Mouse (Mus musculus) c-Kit-positive CD71-negative TER-119-negative erythroid progenitor cells, embryonic 14.5 days (primary cell): ENCODE measurements around the gene Paf1.

Source experiments
- DNase-seq: peaks from one replicate; pipeline ENCODE4 v3.0.0-alpha.2; 2013; ENCODE audit warnings: low read depth

The Paf1 gene

GRCm38 (mm10) chr7:28436932-28437570 lies 44.3 kb downstream of the Paf1 start, which contains the start of gene Gmfg:
TSS of gene Gmfg (plus strand) at chr7:28437447.
- DNase-seq: peak; percentile 82

DNA sequence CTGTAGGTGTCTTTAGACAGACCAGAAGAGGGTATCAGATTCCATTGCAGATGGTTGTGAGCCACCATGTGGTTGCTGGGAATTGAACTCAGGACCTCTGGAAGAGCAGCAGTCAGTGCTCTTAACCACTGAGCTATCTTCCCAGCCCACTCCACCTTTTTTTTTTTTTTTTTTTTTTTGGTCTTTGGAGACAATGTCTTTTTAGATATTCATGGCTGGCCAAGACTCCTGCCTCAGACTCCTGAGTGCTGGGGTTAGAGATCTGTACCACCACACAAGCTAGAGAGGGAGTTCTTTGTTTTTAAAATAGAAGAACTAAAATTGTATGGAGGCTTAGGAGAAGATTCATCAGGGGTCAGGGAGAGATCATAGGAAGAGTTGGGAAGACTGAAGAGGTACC lies 45.2 kb downstream of the Paf1 start:
- no peak for DNase-seq

DNA sequence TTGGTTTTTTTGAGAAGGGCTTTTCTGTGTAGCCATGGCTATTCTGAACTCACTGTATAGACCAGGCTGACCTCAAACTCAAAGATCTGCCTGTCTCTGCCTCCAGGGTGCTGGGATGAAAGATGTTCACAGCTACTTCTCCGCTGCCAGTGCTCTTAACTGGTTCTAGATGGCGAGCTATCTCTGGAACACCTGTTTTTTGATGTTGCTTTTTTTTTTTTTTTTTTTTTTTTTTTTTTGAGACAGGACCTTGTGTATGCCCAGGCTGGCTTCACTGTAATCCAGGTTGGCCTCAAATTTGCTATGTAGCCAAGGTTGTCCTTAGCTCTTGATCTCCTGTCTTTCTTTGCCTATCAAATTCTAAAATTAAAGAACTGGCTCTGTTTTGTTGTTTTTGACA lies 46.0 kb downstream of the Paf1 start:
- DNase-seq: no peak

GRCm38 (mm10) chr7:28440739-28441138 lies 48.0 kb downstream of the Paf1 start:
- peak; percentile 64 for DNase-seq

GRCm38 (mm10) chr7:28441776-28442485 lies 49.2 kb downstream of the Paf1 start:
- no peak for DNase-seq

- peak; percentile 49 for DNase-seq
Observed at GRCm38 (mm10) chr7:28442688-28443087, 49.9 kb downstream of the Paf1 start.

- no peak for DNase-seq
Observed at GRCm38 (mm10) chr7:28444344-28444974, 51.7 kb downstream of the Paf1 start.

- no peak for DNase-seq
Observed at GRCm38 (mm10) chr7:28446446-28446845, 53.7 kb downstream of the Paf1 start.

DNA sequence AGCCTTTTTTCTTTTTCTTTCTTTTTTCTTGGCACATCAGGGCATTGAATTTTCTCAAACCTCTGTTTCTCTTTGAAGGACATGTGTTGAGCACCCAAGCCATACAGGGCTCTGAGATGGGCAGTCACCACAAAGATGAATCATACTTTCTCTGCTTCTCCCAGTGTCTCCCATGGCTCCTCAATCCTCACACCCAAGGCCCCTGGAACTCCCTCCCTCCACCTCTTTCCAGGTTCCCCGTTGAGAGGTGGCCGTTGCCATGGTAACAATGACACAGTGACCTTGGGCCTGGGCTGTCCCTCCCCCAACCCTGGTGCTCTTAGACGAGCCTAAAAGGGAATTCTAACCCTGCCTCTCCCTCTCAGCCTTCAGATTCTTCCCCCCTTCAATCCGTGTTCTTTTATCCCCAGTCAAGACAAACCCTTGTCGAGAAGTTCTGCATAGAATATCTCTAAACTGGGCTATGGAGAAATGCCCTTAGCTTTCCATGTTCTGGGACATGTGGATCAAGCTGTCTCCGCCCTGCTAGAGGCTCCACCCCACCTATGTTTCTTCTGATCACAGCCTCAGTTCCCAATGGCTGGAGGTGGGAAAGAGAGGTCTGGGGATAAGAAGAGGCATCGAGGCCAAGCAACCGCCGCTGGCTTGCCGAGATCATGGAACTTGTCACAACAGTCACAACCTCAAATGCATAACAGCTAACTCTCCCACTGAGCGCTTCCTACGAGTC lies 54.5 kb downstream of the Paf1 start:
- DNase-seq: no peak

DNA sequence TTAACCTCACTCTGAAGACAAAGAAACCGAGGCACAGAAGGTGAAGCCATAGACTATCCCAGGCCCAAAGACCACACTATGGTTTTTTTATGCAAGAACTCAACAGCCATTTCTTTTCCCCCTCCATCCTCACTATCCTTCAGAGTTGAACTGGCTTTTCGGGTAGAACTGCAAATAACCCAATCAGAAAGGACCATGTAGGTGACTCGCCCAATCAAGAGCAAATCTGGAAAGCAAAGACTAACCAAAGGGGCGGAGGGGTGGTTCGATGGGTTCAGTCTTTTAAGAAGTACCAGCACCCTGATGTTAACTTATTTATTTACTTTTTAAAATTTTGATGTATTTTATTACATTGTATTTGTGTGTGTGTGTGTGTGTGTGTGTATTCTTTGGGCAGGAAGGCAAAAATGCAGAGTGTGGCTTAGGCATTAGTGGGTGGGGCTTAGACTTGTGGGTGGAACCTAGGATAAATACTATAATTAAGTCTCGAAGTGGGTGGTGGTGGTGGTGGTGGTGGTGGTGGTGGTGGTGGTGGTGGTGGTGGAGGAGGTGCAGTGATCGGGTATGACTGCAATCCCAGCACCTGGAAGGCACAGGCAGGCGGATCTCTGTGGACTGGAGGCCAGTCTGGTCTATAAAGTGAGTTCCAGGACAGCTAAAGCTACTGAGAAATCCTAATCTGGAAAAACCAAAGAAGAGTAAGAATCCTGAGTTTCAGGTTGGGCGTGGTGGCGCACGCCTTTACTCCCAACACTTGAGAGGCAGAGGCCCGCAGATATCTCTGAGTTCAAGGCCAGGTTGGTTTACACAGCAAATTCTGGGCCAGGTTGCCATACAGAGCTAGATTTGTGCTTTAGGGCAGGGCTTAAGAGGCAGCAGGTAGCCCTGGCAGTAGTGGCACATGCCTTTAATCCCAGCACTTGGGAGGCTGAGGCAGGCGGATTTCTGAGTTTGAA lies 55.4 kb downstream of the Paf1 start:
- no peak for DNase-seq
